Mouse (Mus musculus) C2C12 (cell line): Measurements from ENCODE around the gene Glrb.

Experiments
- CTCF ChIP-seq: IDR thresholded peaks from one replicate; pipeline ENCODE4 v1.5.1; 2011; ENCODE audit not compliant: control insufficient read depth, insufficient read depth, insufficient read length
- MAX ChIP-seq: IDR thresholded peaks from one replicate; pipeline ENCODE4 v1.6.1; 2011; ENCODE audit warnings: mild to moderate bottlenecking, control low read depth
- USF1 ChIP-seq: IDR thresholded peaks from one replicate; pipeline ENCODE4 v1.6.1; 2011; ENCODE audit warnings: low read depth, mild to moderate bottlenecking, control low read depth, moderate library complexity

DNA sequence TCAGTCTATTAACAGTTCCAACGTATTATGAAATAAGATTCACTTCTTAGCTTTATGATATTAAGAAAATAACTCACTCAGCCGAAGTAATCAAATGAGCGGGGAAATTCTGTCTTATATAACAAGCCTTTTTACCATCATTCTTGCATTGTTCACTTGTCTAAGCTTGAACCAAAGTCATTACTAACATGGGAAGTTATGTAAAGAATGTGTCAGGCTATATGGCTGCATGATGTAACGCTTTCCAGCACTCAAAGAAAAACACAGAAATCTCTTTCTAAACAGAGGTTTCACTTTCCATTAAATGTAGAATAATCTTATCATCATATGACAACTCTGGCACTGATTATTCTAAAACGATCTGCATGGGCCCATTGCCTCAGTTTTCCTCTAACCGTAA, 29.9 kb downstream of the Glrb start:
- TF ChIP-seq CTCF = no peak
- no peak for TF ChIP-seq USF1
- no peak for TF ChIP-seq MAX
